Mouse (Mus musculus) testis, adult 2 months (tissue): ENCODE data around the gene Acvr1b.

Experiments
- CTCF ChIP-seq: fragments of 200-500 bp; IDR thresholded peaks from 2 replicates; pipeline ENCODE4 v1.5.1; 2012; ENCODE audit warnings: low read depth, mild to moderate bottlenecking, inconsistent platforms, low read length, moderate library complexity; ENCODE audit not compliant: control insufficient read depth, insufficient read depth, insufficient replicate concordance
- POLR2A ChIP-seq: fragments of 200-500 bp; IDR thresholded peaks from 2 replicates; pipeline ENCODE4 v1.6.1; 2012; ENCODE audit warnings: low read depth, mild to moderate bottlenecking, inconsistent platforms, low read length, moderate library complexity; ENCODE audit not compliant: control insufficient read depth

GRCm38 (mm10) chr15:101212435-101212834 lies 38.6 kb downstream of the Acvr1b start:
- TF ChIP-seq POLR2A (no peak), CTCF (no peak)
